Mouse (Mus musculus) embryo, embryonic 10.5 days (tissue): ENCODE measurements around the gene Gm12695.

Experiments
- DNase-seq: peaks from one replicate; pipeline ENCODE4 v3.0.0-alpha.2; 2015; ENCODE audit warnings: low spot score

Gene Gm12695

DNA sequence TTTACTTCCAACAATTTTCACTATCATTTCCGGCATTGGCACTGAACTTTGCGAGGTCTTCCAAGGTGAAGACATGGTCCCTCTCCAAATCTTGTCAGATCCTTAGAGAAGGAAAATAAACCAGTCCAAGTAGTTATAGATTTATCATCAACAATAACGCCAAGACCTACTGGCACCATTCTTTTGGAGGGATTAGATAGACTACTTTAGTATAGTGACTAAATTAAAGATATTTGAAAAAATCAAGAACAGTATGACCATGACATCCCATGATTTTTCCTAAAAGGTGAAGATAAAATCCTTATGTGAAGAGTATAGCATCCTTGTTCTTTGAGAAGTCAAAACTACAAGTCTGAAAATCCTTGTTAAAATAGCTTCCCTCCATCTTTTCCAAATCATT lies at the start of gene Gm12695:
Gene Gm12695, minus strand, starts transcription at position 101 of the 400 bp plus-strand sequence.
- DNase-seq: no peak

DNA sequence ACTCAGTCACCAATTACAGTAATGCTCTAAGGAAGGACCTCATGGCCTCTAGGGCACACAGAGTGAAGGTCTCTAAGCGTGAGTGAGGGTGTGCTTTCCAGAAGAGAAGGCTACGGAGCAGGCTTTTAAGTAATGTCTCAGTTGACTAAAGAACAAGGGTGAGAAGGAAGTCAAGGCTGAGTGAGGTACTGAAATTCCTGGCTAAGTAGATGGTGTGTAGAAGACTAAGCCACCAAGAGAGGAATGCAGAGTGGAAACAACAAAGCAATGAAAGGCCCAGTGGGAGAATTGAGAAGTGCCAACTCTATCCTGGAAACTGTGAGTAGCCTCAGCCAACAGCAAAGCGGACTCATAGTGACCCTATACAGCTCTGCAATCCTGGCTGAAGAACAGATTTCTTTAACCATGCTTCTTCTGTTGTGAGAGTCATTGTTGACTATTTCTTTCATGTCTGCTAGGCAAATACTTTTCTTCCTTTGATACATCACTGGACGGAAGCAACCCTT lies 40.6 kb upstream of the Gm12695 start:
- DNase-seq: no peak

GRCm38 (mm10) chr4:96806824-96807808 lies 22.1 kb upstream of the Gm12695 start:
- no peak for DNase-seq

DNA sequence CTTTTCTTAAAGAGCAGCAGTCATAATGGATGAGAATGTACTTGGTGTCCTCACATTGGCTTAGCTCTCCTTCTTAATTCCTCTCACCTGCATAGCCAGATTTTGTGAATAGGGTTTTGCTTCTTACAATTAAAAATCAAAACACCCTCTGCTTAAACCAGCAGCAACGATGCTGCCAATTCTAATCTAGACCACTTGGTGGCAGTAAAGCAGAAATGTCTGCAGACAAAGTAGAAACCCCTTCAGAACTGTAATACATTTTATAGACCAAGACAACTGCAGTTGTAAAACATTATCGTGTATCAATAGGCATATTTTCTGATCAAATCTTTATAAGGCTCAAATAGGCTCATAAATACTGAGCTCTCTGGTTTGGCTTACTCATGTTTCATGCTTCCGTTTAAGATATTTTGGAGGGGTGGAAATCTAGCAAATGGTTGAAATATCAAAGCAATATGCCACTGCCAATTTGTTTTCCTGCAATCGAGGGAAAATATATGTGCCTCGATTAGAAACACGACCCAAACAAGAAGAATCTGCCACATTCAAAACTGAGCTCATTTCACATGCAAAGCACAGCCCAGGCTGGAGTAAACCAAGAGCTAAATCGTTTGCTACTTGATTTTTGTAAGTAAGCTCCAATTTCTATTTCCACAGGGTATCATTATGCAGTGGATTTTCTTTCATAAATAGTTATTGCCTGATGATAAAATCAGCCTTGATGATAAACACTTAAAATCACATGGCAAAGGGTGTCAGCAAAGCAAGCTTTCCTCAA lies 14.6 kb upstream of the Gm12695 start:
- peak; percentile 72 for DNase-seq

DNA sequence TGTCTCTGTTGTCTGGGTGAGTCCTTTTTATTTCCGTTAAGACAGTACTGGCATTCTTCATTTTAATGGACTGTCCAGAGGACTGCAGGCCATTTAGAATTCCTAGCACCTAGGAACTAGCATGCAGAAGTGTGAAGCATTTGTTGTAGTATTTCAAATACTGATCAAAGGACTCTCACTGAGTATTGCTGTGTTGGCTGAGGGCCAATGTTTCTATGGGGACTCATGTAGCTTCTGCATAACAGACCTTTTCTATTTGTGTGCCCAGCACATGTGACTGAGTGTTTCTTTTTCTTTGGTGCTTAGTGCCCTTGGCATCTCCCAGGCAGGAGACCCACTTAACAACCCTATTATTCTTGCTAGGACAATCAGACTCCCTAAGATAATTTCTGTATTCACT lies 12.6 kb upstream of the Gm12695 start:
- no peak for DNase-seq

DNA sequence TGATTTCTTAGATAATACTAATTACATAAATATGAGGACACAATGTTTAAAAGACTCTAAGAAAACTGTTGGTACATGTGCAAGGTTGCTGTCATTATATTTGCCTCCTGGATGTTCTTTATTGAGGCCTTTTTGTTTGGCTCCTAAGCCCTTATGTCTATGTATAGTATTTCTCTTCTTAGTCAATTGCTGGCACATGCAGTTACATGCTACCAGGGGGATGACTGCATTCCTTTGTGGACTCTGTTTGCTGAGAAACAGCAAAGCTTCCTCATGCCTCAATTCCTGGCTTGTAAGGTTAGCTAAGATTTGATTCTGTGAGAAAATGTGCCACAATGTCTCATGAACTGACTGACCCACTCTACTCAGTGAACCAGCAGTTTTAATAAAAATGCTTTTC lies 6.3 kb upstream of the Gm12695 start:
- DNase-seq: no peak

GRCm38 (mm10) chr4:96789905-96790304 lies 4.9 kb upstream of the Gm12695 start:
- DNase-seq: no peak

DNA sequence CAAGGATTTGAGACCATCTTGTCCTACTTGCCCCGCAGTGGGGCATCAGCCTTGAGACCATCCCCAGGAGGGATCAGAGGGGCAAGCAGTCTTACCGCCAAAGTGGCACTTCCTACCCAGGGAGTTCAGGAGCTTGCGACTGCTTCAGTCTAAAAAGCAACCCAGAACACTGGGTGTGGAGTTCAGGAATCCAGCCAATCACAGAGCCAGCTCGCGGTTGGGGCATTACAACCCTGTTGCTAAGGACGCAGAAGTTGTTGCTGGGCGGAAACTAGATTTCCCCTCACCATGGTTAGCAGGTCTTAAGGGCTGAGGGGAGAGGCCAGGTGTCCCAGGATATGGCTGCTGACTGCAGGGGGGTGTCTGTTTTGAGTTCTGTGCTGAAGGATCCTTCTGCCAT lies 1.6 kb upstream of the Gm12695 start:
- DNase-seq: peak; percentile 18

DNA sequence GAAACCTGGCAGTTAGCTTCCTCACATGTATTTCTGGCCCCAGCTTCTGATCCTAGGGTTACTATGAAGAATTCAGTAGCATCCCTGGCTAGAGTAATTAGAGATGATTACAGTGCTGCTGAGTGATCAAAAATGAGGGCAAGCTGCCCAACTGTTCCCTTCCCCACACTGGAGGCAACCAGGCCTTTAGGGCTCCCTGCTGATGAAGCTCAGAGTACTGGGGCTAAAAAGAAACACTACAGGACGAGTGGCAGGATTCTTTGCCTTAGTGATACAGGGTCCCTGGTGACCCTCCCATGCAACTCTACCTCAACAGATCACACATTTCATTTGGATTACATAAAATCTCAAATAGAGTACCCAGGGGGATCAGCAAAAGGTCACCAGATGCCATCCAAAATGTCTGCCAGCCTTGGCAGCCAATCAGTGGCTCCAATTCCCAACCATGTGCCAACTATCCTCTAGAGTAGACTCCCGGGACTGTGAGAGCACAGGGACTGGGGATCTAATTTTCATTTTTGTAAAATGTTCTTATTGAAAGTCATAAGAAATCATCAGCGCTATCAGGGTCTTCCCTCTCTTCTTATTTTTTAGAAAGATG lies 11.9 kb downstream of the Gm12695 start:
- no peak for DNase-seq

DNA sequence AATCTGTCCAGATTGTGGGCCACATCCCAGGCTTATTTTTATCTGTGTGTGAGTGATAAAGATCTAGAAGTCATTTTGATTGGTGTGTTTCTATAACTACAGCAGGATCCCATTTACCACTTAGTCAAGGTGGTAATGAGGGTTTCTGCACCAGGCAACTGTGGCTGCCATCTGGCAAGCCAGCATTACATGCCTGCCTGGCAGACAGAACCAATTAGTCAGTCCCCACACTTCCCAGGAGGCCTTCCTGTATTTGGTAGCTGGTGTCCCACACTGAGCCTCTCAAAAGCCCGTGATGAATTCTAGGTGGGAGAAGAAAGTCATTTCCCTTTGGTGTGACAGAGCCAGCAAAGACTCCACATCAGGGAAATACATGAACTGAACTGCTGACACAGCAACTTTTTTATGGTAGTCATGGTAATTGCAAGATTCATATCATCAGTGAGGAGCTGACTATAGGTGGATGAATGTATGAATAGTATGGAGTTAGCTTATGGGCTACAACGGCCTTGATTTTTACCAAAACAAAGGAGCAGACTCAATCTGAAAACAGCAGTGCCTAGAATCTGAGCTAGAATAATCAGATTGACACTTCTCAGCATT lies 18.5 kb downstream of the Gm12695 start:
- no peak for DNase-seq

DNA sequence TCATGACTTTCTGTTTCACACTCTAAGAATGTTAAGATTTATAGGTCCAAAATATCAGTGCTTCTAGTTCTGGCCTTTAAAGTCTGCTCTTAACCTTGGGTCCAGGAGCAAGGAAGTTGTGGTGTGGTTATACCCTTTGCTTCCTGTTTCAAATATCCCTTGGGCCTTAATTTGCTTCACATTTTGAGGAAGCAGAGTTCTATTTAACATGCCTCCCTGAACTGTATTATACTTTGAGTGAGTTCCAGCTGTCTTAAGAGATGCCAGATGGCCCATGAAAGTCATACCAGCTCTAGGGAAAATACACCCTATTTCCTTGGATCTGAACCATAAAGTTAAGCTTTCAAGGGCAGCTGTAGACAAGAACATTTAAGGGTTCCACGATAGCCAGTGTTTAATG lies 33.0 kb downstream of the Gm12695 start:
- peak; percentile 4 for DNase-seq

DNA sequence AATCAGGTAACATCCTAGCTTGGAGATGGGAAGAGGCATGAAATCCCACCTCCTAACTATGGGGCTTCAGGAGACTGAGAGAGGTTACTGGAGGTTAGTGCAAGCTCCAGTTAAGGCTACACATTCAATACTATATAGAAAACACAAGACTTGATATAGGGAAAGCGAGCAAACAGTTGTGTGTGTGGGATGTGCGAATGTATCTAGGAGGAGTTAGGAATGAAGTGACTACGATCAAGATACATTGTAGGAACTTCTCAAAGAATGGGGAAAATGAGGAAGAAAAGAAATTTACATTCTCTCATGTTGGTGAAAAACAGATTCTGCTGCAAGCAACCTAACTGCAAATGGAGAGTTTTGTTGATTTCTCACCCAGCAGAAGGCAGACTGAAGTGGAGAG lies 44.5 kb downstream of the Gm12695 start:
- no peak for DNase-seq

- no peak for DNase-seq
Observed at GRCm38 (mm10) chr4:96729256-96729655, 55.7 kb downstream of the Gm12695 start.

GRCm38 (mm10) chr4:96728211-96728610 lies 56.8 kb downstream of the Gm12695 start:
- DNase-seq: no peak

- no peak for DNase-seq
Observed at GRCm38 (mm10) chr4:96725415-96726055, 59.5 kb downstream of the Gm12695 start.

DNA sequence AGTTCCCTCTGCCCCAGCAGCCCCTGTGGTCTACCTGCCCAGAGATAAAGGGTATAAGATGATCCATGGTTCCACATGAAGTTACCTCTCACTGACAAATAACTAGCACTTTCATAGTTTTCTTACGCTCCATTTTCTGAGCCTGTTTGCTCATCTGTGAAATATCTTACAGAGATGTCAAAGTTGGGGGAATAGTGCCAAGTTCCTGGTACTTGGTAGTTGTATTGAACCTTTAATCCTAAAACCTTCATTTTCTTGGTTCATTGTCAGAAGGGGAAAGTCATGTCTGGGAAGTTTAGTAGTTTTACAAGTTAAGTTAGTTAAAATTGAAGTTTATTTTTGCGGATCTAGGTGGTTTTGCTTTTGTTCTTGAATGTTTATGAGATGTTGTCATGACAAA lies 62.7 kb downstream of the Gm12695 start:
- DNase-seq: no peak

DNA sequence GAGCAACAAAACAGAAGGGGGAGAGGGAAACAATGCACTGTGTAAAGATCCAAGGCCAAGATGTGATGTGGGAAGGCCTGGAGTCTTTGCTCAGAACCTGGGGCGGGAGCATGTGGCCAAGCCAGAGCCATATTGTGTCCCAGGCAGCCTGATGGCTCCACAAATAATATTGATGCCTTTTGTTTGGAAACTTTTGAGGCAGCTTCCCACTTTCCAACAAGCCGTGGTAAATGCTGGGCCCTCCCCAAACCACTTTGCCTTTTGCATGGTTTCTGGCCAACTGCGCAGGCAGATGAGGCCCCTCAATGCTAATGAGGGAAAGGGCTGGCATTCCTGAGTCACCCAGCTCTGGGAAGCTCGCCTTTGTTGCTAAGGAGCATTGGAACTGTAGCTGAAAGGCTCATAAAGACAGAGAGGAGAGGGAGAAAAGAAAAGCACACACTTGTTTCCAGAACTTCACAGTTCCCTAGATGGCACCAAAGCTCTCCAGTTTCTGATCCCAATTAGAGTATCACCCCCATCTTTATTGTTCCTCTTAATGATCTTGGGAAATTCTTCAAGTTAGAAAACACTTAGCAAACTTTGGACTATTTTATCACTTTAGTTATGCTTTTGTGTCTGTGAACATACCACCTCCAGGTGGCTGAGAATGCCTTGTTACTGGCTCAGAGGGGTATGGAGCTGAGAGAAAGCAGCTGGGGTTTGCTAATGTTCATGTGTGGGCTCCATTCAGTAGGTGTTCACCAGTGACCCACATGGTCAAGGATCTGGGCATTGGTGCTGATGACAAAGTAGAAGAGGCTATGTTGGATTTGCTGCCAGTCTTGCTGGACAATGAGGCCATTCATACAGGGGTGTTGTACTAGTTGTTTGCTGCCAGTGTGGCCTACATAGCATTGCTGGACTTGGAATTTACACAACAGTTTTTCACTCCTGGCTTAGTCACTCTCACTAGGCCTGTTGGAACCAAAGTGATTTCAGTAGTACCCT lies 65.7 kb downstream of the Gm12695 start:
- DNase-seq: peak; percentile 54

DNA sequence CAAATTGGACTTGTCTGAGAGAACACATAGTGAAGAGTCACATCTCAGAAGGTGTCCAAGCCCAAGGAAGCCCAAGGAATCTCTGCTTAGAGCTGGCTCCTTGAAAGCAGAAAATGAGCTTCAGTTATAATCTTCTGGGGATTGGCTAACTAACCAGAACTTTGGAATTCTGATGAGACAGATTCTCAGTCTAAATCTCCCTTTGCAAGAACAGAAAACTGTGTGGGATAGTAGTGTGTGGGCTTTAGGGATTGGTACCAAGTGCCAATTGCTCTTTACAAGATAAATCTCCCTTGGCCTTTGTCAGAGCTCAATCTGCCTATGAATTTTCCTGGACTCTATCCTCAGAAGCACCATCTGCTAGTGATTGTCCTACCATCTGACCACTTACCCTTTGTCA lies 66.5 kb downstream of the Gm12695 start:
- no peak for DNase-seq

DNA sequence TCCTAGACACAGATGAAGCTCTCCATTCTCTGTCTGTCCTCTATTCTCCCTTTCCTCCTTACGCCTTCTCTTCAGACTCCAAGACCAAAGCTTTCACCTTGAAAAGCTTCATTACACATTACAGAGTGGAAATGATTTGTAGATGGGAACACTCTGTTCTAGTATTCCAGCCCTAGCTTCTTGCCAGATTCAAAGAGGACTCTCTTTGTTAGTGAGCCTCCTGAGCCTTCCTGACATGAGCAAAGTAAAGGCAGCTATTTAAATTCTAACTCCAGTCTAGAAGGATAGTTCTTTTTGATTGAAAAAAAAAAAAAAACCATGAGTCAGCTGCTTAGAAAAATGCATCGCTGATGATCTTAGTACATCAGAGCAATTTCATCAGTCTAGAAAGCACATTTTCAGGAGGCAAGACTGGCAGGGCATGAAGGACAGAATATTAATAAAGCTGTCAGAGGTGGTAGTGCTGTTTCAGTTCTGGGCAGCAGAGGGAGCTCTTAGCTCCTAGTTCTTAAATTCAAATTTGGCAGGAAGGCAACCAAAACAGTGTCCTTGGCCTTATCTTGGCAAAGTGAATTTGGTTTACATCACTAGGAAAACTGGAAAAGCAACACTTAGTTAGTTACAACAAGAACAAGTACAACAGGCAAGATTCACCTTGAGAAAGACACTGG lies 79.6 kb downstream of the Gm12695 start:
- peak; percentile 68 for DNase-seq

DNA sequence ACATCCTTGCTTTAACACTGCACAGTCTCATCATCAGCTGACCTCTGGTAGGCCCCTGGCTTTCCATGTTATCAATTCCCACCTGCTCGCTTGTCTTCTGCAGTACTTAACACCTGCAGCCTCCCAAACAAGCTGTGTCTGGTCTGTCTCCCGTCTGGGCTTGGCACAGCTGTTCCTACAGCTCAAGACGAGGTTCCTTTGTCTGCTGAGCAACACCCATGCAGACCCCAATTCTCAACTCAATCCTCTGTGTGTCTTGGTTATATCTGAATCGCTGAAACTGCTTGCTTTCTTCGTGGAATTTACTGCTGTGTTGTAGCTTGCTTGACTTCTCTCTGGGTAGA lies 86.8 kb downstream of the Gm12695 start:
- DNase-seq: no peak
